Mouse (Mus musculus) testis, adult 2 months (tissue): ENCODE measurements at regions not wholly inside any gene's neighbourhood (a gene's known extent, or its start where the extent isn't known, plus 50 kb on each side); places are given as distances from the start of the nearest gene placed in this dataset.

Experiments
- H3K27ac ChIP-seq: fragments of 200-500 bp; 2 replicates; pipeline ENCODE4 v1.5.1; 2012; ENCODE audit warnings: low read depth, low read length; ENCODE audit not compliant: control insufficient read depth, insufficient read depth
- H3K27me3 ChIP-seq: fragments of 200-500 bp; 2 replicates; pipeline ENCODE4 v1.6.1; 2012; ENCODE audit warnings: mild to moderate bottlenecking, low read length, moderate library complexity; ENCODE audit not compliant: control insufficient read depth, insufficient read depth
- H3K36me3 ChIP-seq: fragments of 200-500 bp; 2 replicates; pipeline ENCODE4 v1.6.1; 2012; ENCODE audit warnings: mild to moderate bottlenecking, low read length; ENCODE audit not compliant: control insufficient read depth, insufficient read depth
- H3K4me1 ChIP-seq: fragments of 200-500 bp; 2 replicates; pipeline ENCODE4 v1.6.1; 2012; ENCODE audit warnings: low read length; ENCODE audit not compliant: control insufficient read depth, insufficient read depth
- H3K4me3 ChIP-seq: fragments of 200-500 bp; 2 replicates; pipeline ENCODE4 v1.5.1; 2012; ENCODE audit warnings: low read depth, mild to moderate bottlenecking, low read length, moderate library complexity, mixed read lengths; ENCODE audit not compliant: control insufficient read depth
- CTCF ChIP-seq: fragments of 200-500 bp; IDR thresholded peaks from 2 replicates; pipeline ENCODE4 v1.5.1; 2012; ENCODE audit warnings: low read depth, mild to moderate bottlenecking, inconsistent platforms, low read length, moderate library complexity; ENCODE audit not compliant: control insufficient read depth, insufficient read depth, insufficient replicate concordance
- POLR2A ChIP-seq: fragments of 200-500 bp; IDR thresholded peaks from 2 replicates; pipeline ENCODE4 v1.6.1; 2012; ENCODE audit warnings: low read depth, mild to moderate bottlenecking, inconsistent platforms, low read length, moderate library complexity; ENCODE audit not compliant: control insufficient read depth

DNA sequence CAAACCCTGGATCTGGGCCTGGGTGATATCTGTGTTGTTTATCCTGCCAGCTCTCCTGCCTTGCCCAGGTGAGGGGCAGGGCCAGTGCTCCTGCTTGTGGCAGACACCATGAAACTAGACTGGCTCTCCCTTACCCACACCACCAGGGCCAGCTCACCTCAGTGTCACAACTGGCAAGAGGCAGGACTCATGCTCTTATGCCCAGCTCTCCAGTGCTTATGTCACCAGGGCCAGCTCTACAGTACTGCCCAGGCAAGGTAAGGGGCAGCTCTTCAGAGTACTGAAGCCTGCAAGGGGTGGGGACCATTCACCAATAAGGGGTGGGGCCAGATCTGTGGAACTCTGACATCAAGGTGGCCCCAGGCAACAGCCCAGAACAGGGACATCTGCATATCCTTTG, 52.7 kb upstream of the Kiz start:
- TF ChIP-seq CTCF, result no peak
- TF ChIP-seq POLR2A, result no peak
- Histone ChIP-seq H3K27ac (no peak overlapping the region), H3K36me3 (no peaks in the 10 kb centered on the region), H3K27me3 (no peaks in the 10 kb centered on the region), H3K4me1 (no peaks in the 10 kb centered on the region), H3K4me3 (no peak overlapping the region)
